Mouse (Mus musculus) hematopoietic stem cell, adult 5-6 weeks (primary cell): Measurements from ENCODE around the gene Rhobtb1. TPM values are rescaled to one million over a fixed set of nuclear protein-coding genes. Genes with fewer than 3 reads are reported as not detected.

Source experiments
- ATAC-seq, 2 experiments: fragments of 125-278 bp in 1 of 2; replicated peaks in 1 of 2; 2 replicates each; pipeline ENCODE4 v1.8.0; 2016 to 2017; ENCODE audit warnings: inconsistent platforms in 2 of 2, mild to moderate bottlenecking in 2 of 2, moderate number of reproducible peaks in 2 of 2, low read depth in 1 of 2, moderate TSS enrichment in 1 of 2; ENCODE audit not compliant: low FRiP score in 2 of 2, poor library complexity in 2 of 2, severe bottlenecking in 2 of 2, insufficient read depth in 1 of 2, low TSS enrichment in 1 of 2
- total RNA-seq: library from RNA; stranded (forward); fragments of 172-1452, 232-1000 nt; gene quantifications from 2 replicates; pipeline ENCODE4 v1.2.3, GENCODE M21; 2017

Rhobtb1 gene
- 4.6 and 5.1 TPM in 2 replicates for total RNA-seq

- ATAC-seq: no peak
These were observed at the start of gene Rhobtb1 for GRCm38 (mm10) chr10:69151045-69151444. Gene Rhobtb1 (plus strand): TSS chr10:69151434.

- peak; percentile 45 to 59; a peak in 1 of 4 replicates for ATAC-seq
These were observed 49.2 kb upstream of the Rhobtb1 start for GRCm38 (mm10) chr10:69101988-69102387.

GRCm38 (mm10) chr10:69104143-69104882, 46.9 kb upstream of the Rhobtb1 start:
- peak; percentile 77 to 82 for ATAC-seq

DNA sequence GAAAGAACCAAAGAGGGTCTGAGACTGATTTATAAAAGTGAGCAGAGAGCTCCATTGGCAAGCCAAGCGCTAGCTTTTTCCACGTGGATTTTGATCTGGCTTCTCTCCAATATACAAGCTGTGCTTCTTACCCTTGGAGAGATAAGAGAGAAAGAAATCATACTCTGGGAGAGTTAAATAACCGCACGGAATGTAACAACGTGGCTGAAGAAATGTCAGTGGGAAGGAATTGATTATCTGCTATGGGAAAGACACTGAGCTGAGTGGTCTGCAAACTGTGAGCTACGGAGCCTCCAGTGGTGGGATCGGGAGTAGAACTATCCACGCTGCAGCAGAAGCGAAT, 46.4 kb upstream of the Rhobtb1 start:
- no peak for ATAC-seq

DNA sequence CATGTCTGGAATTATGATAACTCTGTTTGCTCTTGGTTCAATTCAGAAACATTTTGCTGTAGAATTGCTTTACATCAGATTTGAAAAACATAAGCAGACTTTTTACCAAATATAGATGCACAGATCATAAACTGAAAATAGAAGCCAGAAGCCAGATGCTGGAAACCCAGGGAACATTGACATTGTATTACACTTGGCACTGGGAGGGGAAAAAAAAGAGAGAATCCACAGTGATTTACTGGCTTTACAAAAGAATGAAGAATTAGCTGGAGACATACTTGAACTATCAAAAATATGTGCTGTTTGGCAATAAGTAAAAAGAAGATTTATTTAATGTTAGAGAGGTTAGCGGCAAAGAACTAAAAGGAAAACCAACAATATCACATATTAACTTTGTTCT, 44.4 kb upstream of the Rhobtb1 start:
- no peak for ATAC-seq

- ATAC-seq: no peak
These were observed 44.0 kb upstream of the Rhobtb1 start for GRCm38 (mm10) chr10:69107253-69107652.

- ATAC-seq: no peak
These were observed 36.9 kb upstream of the Rhobtb1 start for GRCm38 (mm10) chr10:69114384-69114783.

GRCm38 (mm10) chr10:69117996-69118395, 33.2 kb upstream of the Rhobtb1 start:
- ATAC-seq: no peak

DNA sequence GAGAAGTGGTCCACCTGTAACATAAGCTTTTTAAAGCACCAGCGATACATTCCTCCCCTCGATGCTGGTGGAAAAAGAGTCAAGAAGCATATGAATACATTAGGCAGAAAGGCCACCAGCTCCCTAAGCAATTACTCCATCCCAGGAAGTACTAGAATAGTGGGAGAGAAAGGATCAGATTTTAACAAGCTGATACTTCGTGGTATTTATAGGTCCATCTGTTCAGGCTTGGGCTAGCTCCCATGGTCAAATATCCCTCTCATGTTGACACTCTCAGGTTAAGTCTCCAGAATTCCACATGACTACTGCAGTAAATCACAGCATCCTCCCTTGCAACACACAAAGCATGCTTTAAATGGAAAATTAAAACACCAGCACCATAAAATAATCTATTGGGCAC, 32.3 kb upstream of the Rhobtb1 start:
- ATAC-seq: no peak

GRCm38 (mm10) chr10:69119456-69119855, 31.8 kb upstream of the Rhobtb1 start:
- ATAC-seq: no peak

DNA sequence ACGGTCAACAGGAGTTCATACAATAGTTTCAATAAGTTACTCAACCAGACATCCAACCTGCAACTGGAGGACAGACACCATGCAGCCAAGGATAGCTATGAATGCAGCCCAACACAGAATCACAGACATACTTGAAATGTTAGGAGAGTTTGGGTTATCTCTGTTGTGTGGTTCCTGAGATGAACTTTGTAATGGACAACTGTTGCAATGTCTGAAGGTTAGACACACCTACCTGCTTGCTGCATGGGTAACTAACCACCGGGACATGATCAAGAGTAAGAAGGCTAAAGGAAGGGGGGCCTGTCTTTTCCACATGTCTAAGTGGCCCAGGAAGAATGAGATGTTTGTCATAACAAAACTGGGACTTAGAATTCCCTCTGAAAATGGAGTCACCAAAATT, 24.7 kb upstream of the Rhobtb1 start:
- ATAC-seq: no peak

GRCm38 (mm10) chr10:69128531-69128930, 22.7 kb upstream of the Rhobtb1 start:
- no peak for ATAC-seq

DNA sequence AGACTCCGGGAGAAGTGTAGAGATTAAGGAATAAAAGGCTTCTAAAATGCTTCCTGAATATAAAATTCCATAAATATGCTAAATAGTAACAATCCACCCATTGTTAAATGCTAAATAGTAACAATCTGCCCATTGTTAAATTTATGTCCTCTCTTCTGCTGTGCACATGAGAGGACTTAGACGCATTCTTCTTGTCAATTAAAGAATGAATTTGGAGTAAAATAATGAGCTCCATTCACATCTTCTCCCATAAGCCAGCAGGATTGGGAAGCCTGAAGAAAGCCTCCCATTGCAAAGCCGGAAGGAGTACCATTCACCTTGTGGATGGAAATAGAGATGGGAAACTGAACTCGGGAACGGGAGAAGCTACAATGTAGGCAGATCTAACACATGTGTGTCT, 20.6 kb upstream of the Rhobtb1 start:
- no peak for ATAC-seq

GRCm38 (mm10) chr10:69134356-69134755, 16.9 kb upstream of the Rhobtb1 start:
- ATAC-seq: no peak

DNA sequence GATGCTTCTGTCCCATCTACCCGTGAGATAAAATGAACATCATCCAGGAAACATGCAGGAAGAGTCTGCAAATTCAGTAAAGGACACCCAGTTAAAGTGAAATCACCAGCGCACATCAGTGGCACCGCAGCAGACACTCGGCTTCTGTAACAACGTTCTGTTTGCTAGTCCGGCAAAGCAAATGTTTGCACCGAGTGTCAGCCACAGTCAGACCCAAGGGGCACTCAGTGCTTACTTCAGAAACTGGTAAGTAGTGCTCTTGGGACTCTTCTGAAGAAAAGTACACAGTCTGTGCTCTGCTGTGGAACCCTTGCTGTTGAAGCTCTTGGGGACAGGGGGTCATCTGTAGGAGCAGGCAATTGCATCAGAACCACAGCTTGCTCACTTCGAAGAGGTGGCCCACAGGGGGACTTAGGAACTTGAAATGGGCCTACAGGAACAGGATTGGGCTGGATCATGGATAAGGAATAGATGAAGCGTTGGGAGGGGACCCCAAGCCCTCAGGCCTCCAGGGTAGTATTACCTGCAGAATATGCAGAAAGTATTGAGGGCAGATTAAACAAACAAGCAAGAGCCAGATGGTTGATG, 14.9 kb upstream of the Rhobtb1 start:
- no peak for ATAC-seq

- ATAC-seq: no peak
These were observed 2.0 kb upstream of the Rhobtb1 start for GRCm38 (mm10) chr10:69149252-69149651.

DNA sequence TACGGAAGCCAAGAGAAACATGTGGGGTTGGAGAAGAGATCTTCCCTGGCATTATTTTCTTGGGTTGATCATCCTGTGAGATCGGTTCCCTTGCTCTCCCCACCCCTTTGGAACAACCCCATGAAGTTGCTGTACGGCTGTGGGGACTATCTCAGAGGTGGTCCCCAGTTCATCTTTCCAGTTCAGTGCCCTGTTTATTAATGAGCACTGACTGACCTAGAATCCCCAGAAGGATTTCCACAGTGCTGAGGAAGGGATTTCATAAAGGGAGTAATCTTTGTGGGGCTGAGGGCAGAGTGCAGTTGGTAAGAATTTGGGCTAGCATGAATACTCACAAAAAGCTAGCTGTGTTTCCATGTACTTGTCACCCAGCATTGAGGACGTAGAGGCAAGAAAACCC, 1.7 kb downstream of the Rhobtb1 start:
- no peak for ATAC-seq

- no peak for ATAC-seq
These were observed 4.4 kb downstream of the Rhobtb1 start for GRCm38 (mm10) chr10:69155428-69156175.
